Mouse (Mus musculus) urinary bladder, adult 2 months (tissue): ENCODE results near the gene Olfr980. TPM values are rescaled to one million over a fixed set of nuclear protein-coding genes. Genes with fewer than 3 reads are reported as not detected.
"Not testable (repeated sequence)": the region's sequence is repeated elsewhere in the genome, so short reads cannot be mapped to it uniquely, and the experiment has no call there.

Experiments used
- DNase-seq: peaks from one replicate; pipeline ENCODE4 v3.0.0; 2022; ENCODE audit warnings: low spot score
- polyA plus RNA-seq: library from polyadenylated mRNA; depleted of rRNA; stranded (reverse); fragments of >200 nt; gene quantifications from 2 replicates; pipeline ENCODE4 v1.2.3, GENCODE M21; 2012; rRNA removed

The Olfr980 gene
- polyA plus RNA-seq: not detected in 2 replicates

DNA sequence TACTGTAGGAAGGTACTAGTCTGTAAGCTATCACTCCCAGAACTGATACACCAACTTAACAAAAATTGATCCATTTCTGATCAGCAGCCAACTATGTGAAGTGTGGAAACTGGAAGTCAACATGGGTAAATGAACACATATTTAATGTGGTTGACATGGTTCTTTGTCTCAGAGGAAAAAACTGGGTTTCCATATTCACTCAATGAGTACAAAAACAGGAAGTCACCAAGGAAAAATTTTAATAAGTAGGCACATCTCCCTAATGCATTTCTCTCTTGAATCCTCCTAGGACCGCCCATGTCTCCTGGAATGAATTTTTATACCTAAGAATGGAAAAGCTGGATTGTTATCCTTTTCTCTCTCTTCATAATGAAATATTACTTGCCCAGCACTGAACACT lies at the start of gene Olfr980:
Olfr980 (minus strand) TSS at position 101 of the 400 bp plus-strand sequence.
- DNase-seq: no peak

- no peak for DNase-seq
Measured at GRCm38 (mm10) chr9:40050138-40050537, 40.8 kb upstream of the Olfr980 start.

GRCm38 (mm10) chr9:40021164-40021563 lies 11.8 kb upstream of the Olfr980 start, which contains the start of gene Olfr981:
Gene Olfr981 (plus strand): TSS chr9:40021464.
- no peak for DNase-seq

GRCm38 (mm10) chr9:40003365-40003764 lies 6.0 kb downstream of the Olfr980 start, which contains the start of gene Olfr979:
Gene Olfr979 (minus strand): TSS chr9:40003465.
- DNase-seq: no peak

DNA sequence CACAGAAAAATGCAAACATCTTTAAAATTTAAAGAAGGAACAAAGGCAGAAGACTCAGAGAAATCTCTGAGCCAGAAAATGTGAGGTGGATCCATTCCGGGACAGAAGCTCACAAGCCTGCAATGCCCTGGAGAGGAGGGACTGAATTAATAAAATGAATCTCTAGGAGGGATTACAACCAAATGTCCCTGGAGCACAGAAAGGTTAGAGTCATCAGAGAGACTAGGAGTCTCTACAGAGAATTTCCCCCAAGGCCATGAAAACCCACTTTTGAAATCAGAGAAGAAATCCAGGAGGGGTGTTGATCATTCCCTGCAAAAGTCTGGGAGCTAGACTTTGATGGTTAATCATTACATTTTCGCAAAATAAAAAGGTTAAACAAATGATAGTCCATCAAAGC lies 17.6 kb downstream of the Olfr980 start, which contains the start of gene Olfr978:
Olfr978 (plus strand) TSS at position 301 of the 400 bp plus-strand sequence.
- no peak for DNase-seq

DNA sequence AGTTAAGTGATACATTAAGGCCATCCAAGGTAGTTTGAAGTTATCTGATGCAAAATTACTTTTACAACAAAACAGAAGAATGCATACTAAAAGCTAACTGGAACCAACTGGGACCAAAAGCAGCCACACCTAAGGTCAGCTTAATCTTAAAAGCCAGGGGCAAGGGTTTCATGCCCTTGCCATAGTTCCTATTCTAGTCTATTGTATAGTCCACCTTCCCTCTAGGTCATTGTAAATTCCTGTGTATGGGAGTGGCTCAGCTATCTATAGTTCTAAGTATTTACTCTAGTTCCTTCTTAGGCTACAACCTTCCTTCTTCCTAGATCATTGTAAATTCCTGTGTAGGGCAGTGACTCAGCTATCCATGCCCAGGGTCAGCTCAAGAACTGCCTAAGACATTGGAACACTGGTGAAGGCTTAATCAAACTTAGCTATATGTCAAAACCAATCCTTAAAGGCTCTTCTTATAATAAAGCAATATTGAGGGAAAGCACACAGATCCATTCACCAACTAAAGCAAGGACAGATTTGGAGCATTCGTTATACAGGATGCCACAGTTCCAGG lies 32.7 kb downstream of the Olfr980 start:
- not testable (repeated sequence) for DNase-seq

DNA sequence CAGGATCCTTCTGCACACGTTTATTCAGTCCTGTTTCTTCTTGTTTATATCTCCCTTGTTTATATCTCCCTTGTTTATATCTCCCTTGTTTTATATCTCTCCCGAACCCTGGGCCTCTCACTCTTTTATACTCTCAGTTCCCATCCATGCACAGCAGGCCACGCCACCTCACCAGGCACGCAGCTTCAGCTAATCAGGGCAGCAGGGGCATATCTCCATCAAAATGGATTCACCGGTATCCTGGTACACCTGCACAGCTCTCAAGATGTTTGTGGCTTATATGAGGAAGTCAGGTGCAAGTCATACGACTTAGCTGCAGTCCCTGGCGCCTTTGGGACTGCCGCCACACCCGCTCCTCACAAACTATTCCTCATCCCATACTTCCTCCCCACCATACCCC lies 48.3 kb downstream of the Olfr980 start, which contains the start of gene Olfr976:
Olfr976 (minus strand) TSS at position 101 of the 400 bp plus-strand sequence.
- DNase-seq: not testable (repeated sequence)

Other genes with a start within 250 kb of the Olfr980 start
- not detected in 2 replicates for gene Olfr968, start 226.3 kb downstream of the Olfr980 start, polyA plus RNA-seq
- not detected in 2 replicates for gene Olfr969, start 218.6 kb downstream of the Olfr980 start, polyA plus RNA-seq
- not detected in 2 replicates for gene Olfr970, start 200.7 kb downstream of the Olfr980 start, polyA plus RNA-seq
- gene Olfr971, start 172.7 kb downstream of the Olfr980 start, polyA plus RNA-seq: not detected in 2 replicates
- not detected in 2 replicates for gene Olfr972, start 143.2 kb downstream of the Olfr980 start, polyA plus RNA-seq
- not detected in 2 replicates for gene Olfr229, start 102.2 kb downstream of the Olfr980 start, polyA plus RNA-seq
- gene Olfr974, start 72.1 kb downstream of the Olfr980 start, polyA plus RNA-seq: not detected in 2 replicates
- not detected in 2 replicates for gene Olfr975, start 57.5 kb downstream of the Olfr980 start, polyA plus RNA-seq
- gene Olfr976, start 48.4 kb downstream of the Olfr980 start, polyA plus RNA-seq: not detected in 2 replicates
- gene Olfr978, start 17.5 kb downstream of the Olfr980 start, polyA plus RNA-seq: not detected in 2 replicates
- not detected in 2 replicates for gene Olfr979, start 6.1 kb downstream of the Olfr980 start, polyA plus RNA-seq
- not detected in 2 replicates for gene Olfr981, start 11.9 kb upstream of the Olfr980 start, polyA plus RNA-seq
- not detected in 2 replicates for gene Olfr982, start 64.2 kb upstream of the Olfr980 start, polyA plus RNA-seq
- gene Olfr983, start 84.0 kb upstream of the Olfr980 start, polyA plus RNA-seq: not detected in 2 replicates
- gene Olfr984, start 104.6 kb upstream of the Olfr980 start, polyA plus RNA-seq: not detected in 2 replicates
- not detected in 2 replicates for gene Olfr985, start 120.6 kb upstream of the Olfr980 start, polyA plus RNA-seq
- not detected in 2 replicates for gene Tmem225, start 138.5 kb upstream of the Olfr980 start, polyA plus RNA-seq
- not detected in 2 replicates for gene Olfr986, start 171.3 kb upstream of the Olfr980 start, polyA plus RNA-seq
- 3.2 and 3.7 TPM in 2 replicates for gene Zfp202, start 182.7 kb upstream of the Olfr980 start, polyA plus RNA-seq